Mouse (Mus musculus): ENCODE measurements around the gene Syt3. TPM values are rescaled to one million over a fixed set of nuclear protein-coding genes. Genes with fewer than 3 reads are reported as not detected.
A peak's percentile ranks its signal among the peaks of the same experiment; 100 is the strongest.

Gene Syt3
- total RNA-seq, 2 experiments from 2014 or later = 85.4 to 87.4 TPM

- DNase-seq (ENCODE audit: low spot score in 2 of 2) = peak; percentile 96 to 99
Observed at GRCm38 (mm10) chr7:44405346-44406014, 21.6 kb downstream of the Syt3 start.

- DNase-seq (ENCODE audit: low spot score in 2 of 2) = no peak
Observed at GRCm38 (mm10) chr7:44406015-44406355, 22.1 kb downstream of the Syt3 start.

GRCm38 (mm10) chr7:44411144-44411543 is 27.2 kb downstream of the Syt3 start:
- DNase-seq (ENCODE audit: low spot score in 2 of 2) = no peak

DNA sequence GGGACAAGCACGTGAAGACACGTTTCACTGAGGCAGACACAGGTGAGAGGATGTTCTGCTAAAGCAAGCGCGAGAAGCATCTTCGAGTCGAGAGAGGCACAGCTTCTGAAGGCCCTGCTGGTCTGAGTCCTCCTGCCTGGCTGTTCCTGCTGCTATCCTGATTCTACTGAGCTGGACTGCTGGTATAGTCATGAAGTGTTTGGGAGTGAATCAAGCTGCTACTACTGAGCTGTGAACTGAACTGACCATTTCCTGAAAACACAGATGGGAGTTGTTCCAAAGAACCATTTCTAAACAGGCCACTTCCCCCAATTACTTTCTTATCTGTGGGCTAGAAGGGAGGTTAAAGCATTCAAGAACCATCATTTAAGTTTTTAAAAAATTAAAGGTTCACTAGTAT is 29.4 kb downstream of the Syt3 start:
- DNase-seq (ENCODE audit: low spot score in 2 of 2) = no peak

- DNase-seq (ENCODE audit: low spot score in 2 of 2) = no peak
Observed at GRCm38 (mm10) chr7:44427666-44428065, 43.8 kb downstream of the Syt3 start.

DNA sequence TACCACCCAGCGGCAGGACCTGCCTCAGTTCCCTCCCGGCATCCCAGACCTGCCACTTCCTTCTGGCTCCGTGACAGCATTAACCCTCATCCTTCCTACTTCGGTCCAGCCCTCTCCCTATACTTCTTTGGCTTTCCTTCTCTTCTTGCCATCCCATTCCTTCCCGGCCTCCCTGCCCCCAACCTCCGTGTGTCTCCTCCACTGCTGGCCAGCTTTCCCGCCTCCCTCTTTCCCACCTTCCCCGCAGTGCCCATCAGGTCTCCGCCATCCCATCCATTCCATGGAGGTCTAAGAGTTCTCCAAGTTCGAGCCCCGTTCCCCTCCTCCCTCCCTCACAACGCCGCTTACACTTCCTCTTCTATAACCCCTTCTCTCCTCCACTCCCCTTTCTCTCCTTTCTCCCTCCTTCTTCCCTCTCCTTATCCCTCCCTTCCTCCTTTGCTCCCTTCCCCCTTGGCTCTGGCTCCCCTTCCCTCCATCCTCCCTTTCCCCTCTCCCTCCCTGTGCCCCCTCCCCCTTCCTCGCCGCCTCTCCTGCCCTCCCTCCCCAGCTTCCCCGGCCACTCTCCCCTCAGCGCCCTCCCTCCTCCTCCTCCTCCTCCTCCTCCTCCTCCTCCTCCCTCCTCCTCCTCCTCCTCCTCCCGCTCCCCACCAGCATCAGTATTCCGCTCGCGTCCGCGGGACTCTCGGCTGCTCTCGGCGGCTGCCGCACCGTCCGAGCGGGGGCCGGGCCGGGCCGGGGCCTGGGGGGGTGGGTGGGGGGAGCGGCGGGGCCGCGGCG is 44.5 kb downstream of the Syt3 start:
- DNase-seq (ENCODE audit: low spot score in 2 of 2) = no peak

DNA sequence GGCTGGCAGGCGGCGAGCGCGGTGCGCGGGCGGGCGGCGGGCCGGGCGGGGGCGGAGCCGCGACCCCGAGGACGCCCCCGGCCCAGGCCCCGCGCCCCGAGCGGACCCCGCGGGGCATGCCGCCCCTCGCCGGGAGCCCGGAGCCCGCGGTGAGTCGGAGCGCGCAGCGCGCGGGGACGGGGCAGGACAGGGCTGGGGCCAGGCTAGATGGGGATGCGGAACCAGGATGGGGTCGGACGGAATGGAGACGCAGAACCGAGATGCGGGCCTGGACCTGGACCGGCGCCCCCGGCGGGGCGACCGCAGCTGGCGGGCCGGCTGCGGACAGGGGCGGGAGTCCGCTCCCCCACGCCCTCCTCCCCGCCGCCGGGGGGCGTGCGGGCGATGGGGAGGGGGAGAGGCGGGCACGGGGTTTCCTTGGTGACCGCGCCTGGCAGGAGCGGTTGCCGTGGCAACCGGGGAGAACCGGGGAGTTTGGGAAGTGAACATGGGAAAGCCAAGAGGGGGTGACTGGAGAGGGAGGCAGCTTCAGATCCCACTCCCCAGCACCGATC is 45.1 kb downstream of the Syt3 start, which contains the start of gene Lrrc4b:
Gene Lrrc4b (plus strand): TSS at position 51 of the 554 bp plus-strand sequence.
- peak; percentile 84 to 85 for DNase-seq (ENCODE audit: low spot score in 2 of 2)

- peak in 1 of 2 experiments; percentile 40 for DNase-seq (ENCODE audit: low spot score in 2 of 2)
Observed at GRCm38 (mm10) chr7:44429534-44430488, 45.9 kb downstream of the Syt3 start.

DNA sequence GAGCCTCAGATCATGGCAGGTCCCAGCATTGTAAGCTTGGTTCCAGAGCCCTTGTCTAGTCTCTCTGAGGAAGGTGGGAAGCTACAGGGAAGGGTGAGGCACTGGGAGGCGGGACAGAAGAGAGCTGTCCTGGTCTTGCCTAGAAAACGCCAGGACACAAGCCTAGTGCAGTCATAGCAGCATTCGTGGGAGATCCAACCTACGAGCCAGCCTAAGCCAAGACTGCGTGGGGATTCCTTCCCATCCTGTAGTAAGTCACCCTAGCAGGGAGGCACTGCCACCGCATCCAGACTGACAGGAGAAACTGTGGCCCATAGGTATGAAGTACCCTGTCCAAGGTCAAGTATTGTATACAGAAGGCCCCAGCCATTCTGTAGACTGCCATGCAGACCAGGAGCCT is 48.6 kb downstream of the Syt3 start:
- no peak for DNase-seq (ENCODE audit: low spot score in 2 of 2)

DNA sequence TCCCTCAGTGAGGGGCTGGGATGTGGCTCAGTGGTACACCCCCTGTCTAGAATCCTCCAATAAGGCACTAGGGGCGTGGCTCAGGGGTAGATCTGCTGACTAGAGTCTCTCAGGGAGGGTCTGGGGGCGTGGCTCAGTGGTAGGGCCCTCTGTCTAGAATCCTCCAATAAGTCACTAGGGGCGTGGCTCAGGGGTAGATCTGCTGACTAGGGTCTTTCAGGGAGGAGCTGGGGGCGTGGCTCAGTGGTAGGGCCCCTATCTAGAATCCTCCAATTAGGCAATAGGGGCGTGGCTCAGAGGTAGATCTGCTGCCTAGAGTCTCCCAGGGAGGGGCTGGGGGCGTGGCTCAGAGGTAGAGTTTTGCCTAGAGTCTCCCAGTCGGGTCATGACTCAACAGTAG is 49.5 kb downstream of the Syt3 start:
- no peak for DNase-seq (ENCODE audit: low spot score in 2 of 2)

DNA sequence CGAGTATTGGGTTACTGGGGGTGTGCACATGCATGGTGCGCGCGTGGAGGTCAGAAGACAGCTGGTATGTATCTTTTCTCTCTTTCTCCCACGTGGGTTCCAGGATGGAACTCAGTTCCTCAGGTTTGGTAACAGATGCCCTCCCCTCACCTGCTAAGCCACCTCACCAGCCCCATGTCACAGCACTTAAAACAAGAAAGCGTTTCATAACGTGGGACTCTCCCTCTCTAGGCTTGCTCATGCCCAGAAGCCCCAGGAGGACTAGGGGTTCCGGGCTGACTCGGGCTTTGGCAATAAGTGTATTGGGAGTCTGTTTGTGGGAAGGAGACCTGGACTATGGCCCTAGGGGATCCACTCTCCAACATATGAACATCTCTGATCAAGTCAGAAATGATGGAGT is 50.2 kb downstream of the Syt3 start:
- no peak for DNase-seq (ENCODE audit: low spot score in 2 of 2)

GRCm38 (mm10) chr7:44435796-44436195 is 51.9 kb downstream of the Syt3 start:
- no peak for DNase-seq (ENCODE audit: low spot score in 2 of 2)

DNA sequence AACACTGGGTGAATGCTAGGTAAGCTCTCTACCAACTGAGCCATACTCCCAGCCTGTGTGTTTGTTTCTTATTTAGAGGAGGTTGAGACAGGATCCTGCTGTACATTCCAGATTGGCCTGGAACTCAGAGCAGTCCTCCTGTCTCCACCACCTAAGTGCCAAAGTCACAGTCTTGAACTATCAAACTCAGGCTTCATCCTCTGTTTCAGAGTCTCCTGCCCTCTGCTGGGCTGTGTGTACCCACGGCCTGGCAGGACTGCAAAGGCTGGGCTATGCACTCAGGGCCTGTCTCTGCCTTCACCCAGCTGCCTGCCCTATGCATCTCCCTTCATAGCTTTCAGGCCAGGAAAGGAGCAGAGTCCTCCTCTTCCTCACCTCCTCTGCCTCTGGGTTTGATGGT is 52.4 kb downstream of the Syt3 start:
- no peak for DNase-seq (ENCODE audit: low spot score in 2 of 2)

DNA sequence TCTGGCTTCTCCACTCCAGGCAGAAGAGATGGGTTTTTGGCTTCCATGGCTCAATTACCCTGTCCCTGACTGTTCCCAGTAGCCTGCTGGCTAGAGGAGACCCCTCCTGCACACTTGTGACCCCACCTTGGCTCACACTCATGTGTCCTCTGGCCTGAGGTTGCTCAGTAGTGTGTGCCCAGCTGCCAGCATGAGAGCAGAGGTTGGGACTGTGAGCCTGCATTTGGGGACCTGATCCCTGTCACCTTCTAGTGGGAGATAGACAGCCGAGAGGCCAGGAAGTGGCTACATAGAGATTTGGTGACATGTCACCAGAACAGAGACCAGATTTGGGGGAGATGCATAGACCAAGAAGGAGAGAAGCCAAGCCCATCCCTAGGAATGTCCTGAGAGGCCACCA is 53.3 kb downstream of the Syt3 start:
- no peak for DNase-seq (ENCODE audit: low spot score in 2 of 2)

GRCm38 (mm10) chr7:44437933-44438332 is 54.0 kb downstream of the Syt3 start:
- no peak for DNase-seq (ENCODE audit: low spot score in 2 of 2)

GRCm38 (mm10) chr7:44439696-44440095 is 55.8 kb downstream of the Syt3 start:
- no peak for DNase-seq (ENCODE audit: low spot score in 2 of 2)

- DNase-seq (ENCODE audit: low spot score in 2 of 2) = no peak
Observed at GRCm38 (mm10) chr7:44440479-44440878, 56.6 kb downstream of the Syt3 start.

DNA sequence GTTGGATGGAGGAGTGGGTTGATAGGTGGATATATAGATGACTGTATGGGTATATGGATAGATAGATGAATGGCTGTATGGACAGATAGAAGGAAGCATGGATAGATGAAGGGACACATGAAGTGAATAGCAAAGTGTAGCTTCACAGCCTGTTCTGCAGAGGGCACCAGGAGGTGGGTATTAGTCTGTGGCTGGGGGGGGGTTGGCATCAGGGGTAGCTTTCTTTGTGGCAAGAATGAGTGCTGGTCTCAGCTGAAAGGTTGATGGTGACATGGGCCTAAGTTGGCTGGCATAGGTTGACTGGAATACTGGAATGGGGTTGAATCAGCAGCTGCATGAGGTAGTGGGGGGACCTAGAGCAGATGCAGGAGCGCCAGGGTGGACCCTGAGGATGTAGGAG is 57.3 kb downstream of the Syt3 start:
- DNase-seq (ENCODE audit: low spot score in 2 of 2) = no peak

DNA sequence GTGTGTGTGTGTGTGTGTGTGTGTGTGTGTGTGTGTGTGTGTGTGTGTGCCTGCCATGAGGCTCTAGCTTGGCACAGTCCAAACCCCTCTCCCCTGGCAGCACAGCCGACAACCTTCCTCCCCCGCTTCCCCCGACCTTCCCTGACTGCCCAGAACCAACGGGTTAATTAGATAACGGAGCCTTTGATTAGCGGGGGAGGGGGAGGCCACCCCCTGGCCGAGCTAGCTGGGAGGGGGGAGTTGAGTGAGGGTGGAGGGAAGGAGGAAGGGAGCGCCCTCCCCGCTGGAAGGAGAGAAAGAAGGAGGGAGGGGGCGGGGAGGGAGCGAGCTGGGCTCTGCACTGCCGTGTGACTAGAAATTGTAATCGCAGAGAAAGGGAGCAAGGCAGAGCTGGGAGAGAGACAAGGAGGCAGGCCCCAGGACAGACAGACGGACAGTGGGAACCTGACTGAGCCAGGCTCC is 57.8 kb downstream of the Syt3 start:
- DNase-seq (ENCODE audit: low spot score in 2 of 2) = peak in 1 of 2 experiments; percentile 74

DNA sequence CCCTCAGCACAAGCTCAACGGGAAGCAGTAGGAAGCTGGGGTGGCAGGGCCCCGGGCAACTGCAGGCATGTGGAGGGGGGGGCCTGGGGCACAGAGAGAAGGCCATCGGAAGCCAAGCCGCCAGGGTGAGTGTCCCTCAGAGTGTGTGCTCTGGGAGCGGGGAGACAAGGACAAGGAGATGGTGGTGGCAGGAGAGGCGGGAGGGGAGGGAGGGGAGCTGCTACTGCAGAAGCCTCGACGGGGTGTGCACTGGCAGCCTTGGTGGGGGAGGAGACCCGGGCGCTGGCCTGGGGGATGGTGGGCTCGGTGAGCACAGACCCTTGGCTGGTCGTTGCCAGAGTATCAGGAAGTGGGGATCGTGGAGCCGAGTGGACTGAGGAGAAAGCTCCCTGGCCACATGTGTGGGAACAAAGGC is 58.5 kb downstream of the Syt3 start:
- DNase-seq (ENCODE audit: low spot score in 2 of 2) = no peak
